Mouse (Mus musculus) Patski (cell line): ENCODE results near the gene Lima1. TPM values are rescaled to one million over a fixed set of nuclear protein-coding genes. Genes with fewer than 3 reads are reported as not detected.

ENCODE experiments used
- ATAC-seq: fragments of 100-300 bp; one replicate; pipeline ENCODE4 v1.8.0; 2021
- CTCF ChIA-PET: fragments of 350-600 bp; sonication (Branson Sonifier 250); formaldehyde crosslinking; loops from one replicate; lab custom pipeline; 2022; ENCODE audit warnings: inconsistent platforms; lab: Charles Lee
- POLR2A ChIA-PET: fragments of 350-600 bp; sonication (Branson Sonifier 250); formaldehyde crosslinking; loops from one replicate; lab custom pipeline; 2022; ENCODE audit warnings: antibody characterized with exemption, inconsistent platforms; lab: Charles Lee
- DNase-seq: peaks from one replicate; pipeline ENCODE4 v3.0.0-alpha.2; 2011; ENCODE audit warnings: low read depth, low spot score
- H3K27me3 ChIP-seq: fragments of 371-371 bp; one replicate; pipeline ENCODE4 v1.5.1; 2021
- CTCF ChIP-seq: fragments of 100-300 bp; IDR thresholded peaks from one replicate; pipeline ENCODE4 v1.5.1; 2021
- in situ Hi-C: fragments of 300-500 bp; cut with MboI; formaldehyde crosslinking; loops from 3 replicates; pipeline ENCODE4 v1.11.1; 2018; ENCODE audit warnings: low pct_unique_long_range_greater_than_20kb, mixed read lengths
- polyA plus RNA-seq: library from polyadenylated mRNA; unstranded; gene quantifications from one replicate; pipeline ENCODE4 v1.2.3, GENCODE M21; 2021

Lima1 gene
- polyA plus RNA-seq, 1 experiment from 2014 or later = 140 TPM

DNA sequence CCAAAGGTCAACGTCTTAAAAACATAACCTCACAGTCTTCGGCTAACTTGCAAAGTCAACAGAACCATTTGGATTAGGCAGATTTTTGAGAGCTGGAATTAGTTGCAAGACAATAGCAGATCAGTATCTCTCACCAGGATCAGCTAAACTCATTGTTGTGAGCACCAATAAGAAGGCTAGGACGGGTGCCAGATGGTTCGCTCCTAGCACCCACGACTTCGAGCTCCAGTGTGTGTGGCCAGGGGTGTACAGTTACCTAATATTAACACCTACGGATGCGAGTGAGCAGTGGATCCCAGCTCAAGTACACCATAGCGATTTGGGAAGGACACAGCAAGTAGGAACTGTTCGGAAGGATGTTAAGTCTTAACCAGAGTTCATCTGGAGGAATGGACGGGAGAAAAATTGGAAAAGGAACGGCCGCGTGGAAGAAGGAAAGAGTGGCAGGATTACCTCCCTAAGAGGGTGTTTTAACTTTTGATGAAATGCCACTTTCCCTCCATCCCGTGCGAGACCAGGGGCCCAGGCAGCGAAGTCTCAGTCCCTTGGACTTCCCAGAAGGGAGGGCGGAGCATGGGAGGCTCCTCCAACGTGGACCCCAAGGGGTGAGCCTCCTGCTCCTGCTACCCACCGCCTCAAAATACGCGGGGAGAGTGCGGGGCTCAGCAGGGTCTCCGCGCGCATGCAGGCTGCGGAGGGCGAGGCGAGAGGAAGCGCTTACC lies 483 bp downstream of the Lima1 start:
- ChIA-PET CTCF (interaction anchor here (1.1 to 1.3 kb wide), 3 partner anchors 11 to 22 kb away, joined by 3 to 4 read pairs (median 3); no protein-coding TSS in a partner anchor), POLR2A (interaction anchor here (1.3 to 1.8 kb wide), 2 partner anchors 26 to 28 kb away, joined by 3 to 5 read pairs; no protein-coding TSS in a partner anchor)
- in situ Hi-C loops = no loop called here
- DNase-seq (no peak), ATAC-seq (no peak)
- no peak for TF ChIP-seq CTCF
- no peaks in the 10 kb centered on the region for H3K27me3 ChIP-seq

DNA sequence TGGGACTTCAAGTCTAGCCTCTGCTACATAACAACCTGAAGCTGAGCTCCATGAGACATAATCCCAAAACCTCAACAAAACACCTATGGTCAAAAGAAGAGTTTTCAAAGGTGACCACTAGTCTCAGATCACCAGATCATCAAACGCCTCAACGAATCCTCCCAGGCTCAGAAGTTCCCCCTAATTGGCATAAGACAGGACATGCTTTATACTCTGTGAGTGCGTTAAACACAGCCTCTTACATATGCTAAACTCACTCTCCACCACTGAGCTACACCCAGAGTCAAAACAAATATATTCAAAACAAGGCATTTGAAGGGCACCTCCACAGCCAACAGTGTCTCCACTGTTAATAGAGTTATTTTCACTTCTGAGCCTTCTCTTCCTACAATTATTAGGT lies 2.7 kb downstream of the Lima1 start:
- ATAC-seq (no peak), DNase-seq (no peak)
- no peaks in the 10 kb centered on the region for H3K27me3 ChIP-seq
- no peak for TF ChIP-seq CTCF
- in situ Hi-C loops = no loop called here
- ChIA-PET POLR2A (no interaction called here), CTCF (no interaction called here)

DNA sequence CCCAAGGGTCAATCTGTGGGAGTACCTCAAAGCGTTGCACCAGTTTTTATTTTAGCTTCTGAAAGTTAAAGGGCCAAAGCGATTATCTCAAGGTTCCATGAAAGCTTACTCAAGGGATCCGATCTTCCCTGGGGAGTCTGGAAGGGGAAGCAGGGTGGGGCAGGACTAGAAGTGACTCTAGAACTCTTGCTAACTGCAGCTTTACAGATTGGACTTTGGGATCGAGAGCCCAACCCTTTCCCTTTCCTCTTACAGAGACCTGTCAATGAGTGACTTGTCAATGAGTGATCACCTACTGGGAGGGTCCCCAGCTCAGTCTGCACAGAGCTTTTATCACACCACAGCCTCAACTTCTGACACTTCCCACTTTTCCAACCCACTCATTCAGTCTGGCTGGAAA lies 7.6 kb downstream of the Lima1 start:
- no peak for DNase-seq
- TF ChIP-seq CTCF = no peak
- CTCF ChIA-PET = no interaction called here
- H3K27me3 ChIP-seq = no peaks in the 10 kb centered on the region
- in situ Hi-C loops = no loop called here
- POLR2A ChIA-PET = interaction anchor here (1.0 kb wide), 1 partner anchor 27 kb away, joined by 4 read pairs; no protein-coding TSS in a partner anchor
- ATAC-seq = no peak

DNA sequence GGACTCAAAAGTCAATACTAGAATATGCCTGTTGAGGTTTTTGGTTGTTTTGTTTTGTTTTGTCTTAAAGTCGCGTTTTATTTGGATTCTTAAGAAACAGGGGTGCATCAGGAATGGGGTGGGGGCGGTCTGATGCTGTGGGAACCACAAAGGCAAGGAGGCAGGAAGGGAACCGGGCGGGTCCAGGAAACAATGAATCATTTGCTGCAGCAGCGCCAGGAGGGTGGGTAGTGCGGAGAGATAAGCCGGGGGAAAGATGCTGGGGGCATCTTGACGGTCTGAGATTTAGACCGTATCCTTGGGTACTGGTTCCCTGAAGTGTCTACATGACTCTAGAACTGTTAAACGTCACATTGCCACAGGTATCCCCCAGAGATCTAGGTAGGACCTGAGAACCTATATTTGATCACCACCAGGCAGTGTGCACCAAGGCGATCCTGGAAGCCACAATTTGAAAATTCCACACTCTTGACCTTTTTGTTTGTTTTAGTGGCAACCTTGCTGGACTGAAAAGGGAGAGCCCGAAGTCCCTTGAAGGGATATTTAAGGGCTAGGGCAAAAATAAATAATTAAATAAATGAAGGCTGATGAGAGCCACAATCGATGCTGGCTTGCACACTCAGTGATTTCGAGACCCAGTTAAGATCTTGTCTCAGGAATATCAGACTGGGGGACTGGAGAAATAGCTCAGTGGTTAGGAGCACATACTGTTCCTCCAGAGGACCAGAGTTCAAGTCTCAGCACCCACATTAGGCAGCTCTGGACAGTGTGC lies 8.6 kb downstream of the Lima1 start:
- ATAC-seq = no peak
- no peaks in the 10 kb centered on the region for H3K27me3 ChIP-seq
- CTCF ChIA-PET = no interaction called here
- in situ Hi-C loops = no loop called here
- TF ChIP-seq CTCF = no peak
- DNase-seq = no peak
- POLR2A ChIA-PET = interaction anchor here (1.0 kb wide), 1 partner anchor 26 kb away, joined by 4 read pairs; no protein-coding TSS in a partner anchor

DNA sequence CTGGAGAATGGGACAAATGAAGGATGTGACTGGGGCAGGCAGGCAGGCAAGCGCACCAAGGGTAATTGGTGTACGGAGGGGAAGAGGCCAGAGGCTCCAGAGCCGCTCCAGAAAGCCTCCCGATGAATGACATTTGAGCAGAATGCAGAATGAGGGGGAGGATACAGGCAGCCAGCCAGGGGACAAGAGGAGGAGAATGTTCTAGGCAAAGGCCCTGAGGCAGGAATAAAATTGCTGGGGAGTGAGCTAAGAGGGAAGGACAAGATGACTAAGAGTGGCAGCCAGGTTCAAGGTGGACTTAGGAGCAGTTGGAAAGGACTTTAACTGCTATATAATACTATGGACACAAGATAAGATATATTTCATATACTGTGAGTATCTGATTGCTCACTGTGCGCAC lies 9.3 kb downstream of the Lima1 start:
- no peak for ATAC-seq
- TF ChIP-seq CTCF = no peak
- ChIA-PET POLR2A (no interaction called here), CTCF (no interaction called here)
- no peak for DNase-seq
- H3K27me3 ChIP-seq = no peaks in the 10 kb centered on the region
- in situ Hi-C loops = no loop called here

DNA sequence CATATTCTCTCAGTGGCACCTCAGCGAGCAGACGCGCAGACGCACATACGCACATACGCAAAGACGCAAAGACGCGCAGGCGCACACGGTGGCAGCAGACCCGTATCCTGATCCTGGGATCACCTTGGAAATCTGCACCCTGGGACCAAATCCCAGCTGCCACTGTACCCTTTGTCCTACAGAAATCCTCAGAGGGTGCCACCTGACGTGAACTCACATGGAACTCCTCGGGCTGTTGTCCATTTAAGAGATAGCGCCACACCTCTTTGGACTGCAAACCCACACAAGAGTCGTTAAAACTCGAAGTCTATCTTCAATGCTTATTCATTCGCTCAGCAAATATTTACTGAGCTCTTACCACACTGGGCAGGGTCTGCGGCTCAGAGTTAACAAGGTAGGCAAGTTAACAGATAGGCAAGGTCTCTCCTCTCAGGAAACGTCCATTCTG lies 9.7 kb downstream of the Lima1 start:
- no peak for TF ChIP-seq CTCF
- in situ Hi-C loops = no loop called here
- DNase-seq = no peak
- POLR2A ChIA-PET = no interaction called here
- ATAC-seq = no peak
- H3K27me3 ChIP-seq = no peaks in the 10 kb centered on the region
- CTCF ChIA-PET = no interaction called here

DNA sequence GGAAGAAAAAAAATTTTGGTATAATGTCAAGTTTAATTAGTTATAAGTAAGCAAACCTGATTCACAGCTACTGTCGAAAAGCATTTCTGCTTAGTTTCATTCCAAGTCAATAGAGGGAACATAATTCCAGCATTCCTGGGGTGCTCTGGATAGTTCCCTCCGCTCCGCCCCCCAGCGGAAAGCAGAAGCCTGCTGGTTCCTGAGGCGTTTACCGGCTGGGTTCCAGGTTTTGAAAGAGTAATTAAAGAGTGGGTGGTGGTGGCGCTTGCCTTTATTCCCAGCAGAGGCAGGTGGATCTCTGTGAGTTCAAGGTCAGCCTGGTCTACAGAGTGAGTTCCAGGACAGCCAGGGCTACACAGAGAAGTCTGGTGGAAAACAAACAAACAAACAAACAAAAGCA lies 10.2 kb downstream of the Lima1 start:
- ATAC-seq (no peak), DNase-seq (no peak)
- in situ Hi-C loops = no loop called here
- CTCF ChIA-PET = no interaction called here
- no peak for TF ChIP-seq CTCF
- H3K27me3 ChIP-seq = no peaks in the 10 kb centered on the region
- POLR2A ChIA-PET = no interaction called here

DNA sequence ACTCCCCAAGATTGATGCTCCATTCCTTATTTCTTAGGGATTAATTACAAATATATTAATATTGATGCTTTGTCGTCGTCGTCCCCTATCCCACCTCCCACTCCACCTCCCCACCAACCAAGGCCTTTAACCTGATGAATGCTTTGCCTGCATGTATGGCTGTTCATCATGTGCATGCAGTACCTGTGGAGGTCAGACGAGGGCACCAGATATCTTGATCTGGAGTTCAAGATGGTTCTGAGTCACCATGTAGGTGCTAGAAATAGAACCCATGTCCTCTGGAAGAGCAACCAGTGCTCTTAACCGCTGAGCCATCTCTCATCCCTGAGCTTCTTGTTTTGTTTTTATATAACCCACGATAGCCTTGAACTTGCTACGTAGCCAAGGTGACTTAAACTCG lies 11.5 kb downstream of the Lima1 start:
- peak; percentile 35 for TF ChIP-seq CTCF
- ChIA-PET POLR2A (interaction anchor here (0.7 to 1.2 kb wide), 2 partner anchors 16 to 157 kb away, joined by 3 to 4 read pairs; no protein-coding TSS in a partner anchor), CTCF (interaction anchor here (1.1 to 2.1 kb wide), 4 partner anchors 11 to 40 kb away, joined by 3 to 6 read pairs (median 4); partner anchors contain the start of gene Lima1)
- in situ Hi-C loops = no loop called here
- DNase-seq (no peak), ATAC-seq (no peak)
- H3K27me3 ChIP-seq = no peaks in the 10 kb centered on the region

DNA sequence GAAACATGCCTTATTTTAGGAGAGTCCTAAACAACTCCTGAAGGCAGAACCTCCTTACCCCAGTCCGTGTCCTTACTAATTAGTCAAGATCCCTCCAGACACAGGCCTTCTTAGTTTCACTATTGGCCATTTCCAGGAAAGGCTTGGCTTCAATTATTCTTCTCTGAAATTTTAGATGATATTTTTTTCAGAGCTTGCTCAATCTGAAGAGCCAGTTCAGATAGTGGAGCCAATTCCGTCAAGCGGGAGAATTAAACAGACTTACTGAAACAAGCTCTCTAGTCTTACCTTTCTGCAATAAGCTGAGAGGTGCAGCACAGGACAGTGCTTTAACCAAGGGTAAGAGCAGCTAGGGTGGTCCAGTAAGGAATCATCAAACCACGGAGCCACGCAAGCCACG lies 11.9 kb downstream of the Lima1 start:
- TF ChIP-seq CTCF = no peak
- CTCF ChIA-PET = interaction anchor here (0.7 to 2.1 kb wide), 5 partner anchors 8 to 40 kb away, joined by 3 to 6 read pairs (median 3); partner anchors contain the start of gene Lima1
- H3K27me3 ChIP-seq = no peaks in the 10 kb centered on the region

DNA sequence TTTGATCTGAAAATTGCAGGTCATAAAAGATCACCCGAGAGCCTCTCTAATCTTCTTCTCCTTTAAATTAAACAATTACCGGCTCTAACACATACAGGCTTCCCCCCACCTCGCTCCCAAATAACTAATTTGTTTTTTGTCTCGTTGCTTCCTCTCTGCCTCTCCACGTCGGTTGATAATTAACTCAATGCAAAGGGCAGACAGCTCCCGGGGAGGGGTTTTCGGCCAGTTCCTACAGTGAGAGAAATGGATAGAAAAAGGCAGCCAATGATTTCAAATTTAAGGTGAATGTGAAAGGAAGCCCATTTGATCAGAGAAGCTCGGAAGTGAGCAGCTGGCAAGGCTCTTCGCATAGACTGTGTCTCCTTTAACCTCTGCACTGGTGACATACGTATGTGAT lies 12.8 kb downstream of the Lima1 start:
- CTCF ChIA-PET = interaction anchor here (1.1 to 2.1 kb wide), 3 partner anchors 10 to 41 kb away, joined by 4 to 6 read pairs (median 6); no protein-coding TSS in a partner anchor
- ATAC-seq = no peak
- no peak for TF ChIP-seq CTCF

More for the DNA sequence above, 11.9 kb downstream of the Lima1 start:
- ATAC-seq (no peak), DNase-seq (no peak)
- POLR2A ChIA-PET = interaction anchor here (1.2 kb wide), 1 partner anchor 16 kb away, joined by 4 read pairs; no protein-coding TSS in a partner anchor
- in situ Hi-C loops = no loop called here

More for the DNA sequence above, 12.8 kb downstream of the Lima1 start:
- no peak for DNase-seq
- POLR2A ChIA-PET = interaction anchor here (1.7 kb wide), 1 partner anchor 14 kb away, joined by 4 read pairs; no protein-coding TSS in a partner anchor
- no peaks in the 10 kb centered on the region for H3K27me3 ChIP-seq
- in situ Hi-C loops = no loop called here
